Mouse (Mus musculus): ENCODE measurements around the gene Vasp.

Vasp gene

GRCm38 (mm10) chr7:19208201-19208910 lies 63.3 kb downstream of the Vasp start:
- no peak for DNase-seq
